In genomic region chr10:111550075-111550695, GRCm38 (mm10) we compare ENCODE assay signal across 9 mouse cellular contexts. TPM values are rescaled to one million over a fixed set of nuclear protein-coding genes. Genes with fewer than 3 reads are reported as not detected.
DNase-seq lines count a peak whose midpoint lies in the region; ATAC-seq lines count a peak whose summit lies in the region.
"Had no signal": no experiment of that assay in that cellular context is flagged by ENCODE, and none has a peak within 500 bp of the region (broad histone marks: within the 10 kb centered on the region; RNA-seq: fewer than 3 reads in every experiment).

No protein-coding gene starts in this region.

- DNase-seq in cerebellum, adult 9-11 months, result peak; percentile 23
- DNase-seq in left cerebral cortex, postnatal 4 days, result peak; percentile 72
- DNase-seq in left cerebral cortex, postnatal 14 days (ENCODE audit: low spot score in 2 of 2), result no peak
- peak; percentile 82 to 89 for DNase-seq in cerebellum, postnatal 14 days
- peak; percentile 43 to 57 for DNase-seq in heart, postnatal 36 days
- DNase-seq in frontal cortex, postnatal 14 days (ENCODE audit: low spot score in 2 of 2), result no peak
- DNase-seq in spleen, adult 12 weeks (ENCODE audit: low spot score), result no peak
- DNase-seq: embryo, embryonic 11 days had no signal

- ATAC-seq in cerebellum, adult (ENCODE audit: insufficient number of reproducible peaks, low FRiP score, low TSS enrichment), result no peak; the same call in 1 of the 2 replicates

- intact Hi-C loops in left cerebral cortex, postnatal 4 days (cut with DNase I), result no loop called here
- intact Hi-C loops in left cerebral cortex, postnatal 14 days (cut with DNase I), result no loop called here
- intact Hi-C loops in heart, postnatal 36 days (cut with DNase I), result no loop called here

RNA-seq across cellular contexts. Expression of gene Phlda1, which starts 44.1 kb away (rescaled TPM):
- 10 to 100 TPM; 18.9 to 20.3 TPM for total RNA-seq in left cerebral cortex, postnatal 4 days (2021)
- 10 to 100 TPM; 31.6 to 32.5 TPM for total RNA-seq in left cerebral cortex, postnatal 14 days (2021)
- total RNA-seq in heart, postnatal 36 days (2021), result 10 to 100 TPM in 1 of 2 experiments, 1 to 10 TPM in 1; 9.8 to 17.3 TPM

Comparison
In these comparisons a context has a peak if more than half of its experiments do, and no peak if none do; other contexts are left out.
1. DNase-seq: peak in cerebellum, adult 9-11 months (single experiment), left cerebral cortex, postnatal 4 days (single experiment), cerebellum, postnatal 14 days (2 of 2) and heart, postnatal 36 days (2 of 2); none in left cerebral cortex, postnatal 14 days (0 of 2), frontal cortex, postnatal 14 days (0 of 2) and spleen, adult 12 weeks (single experiment).